Mouse (Mus musculus) liver, embryonic 15.5 days (tissue): ENCODE data around the gene Zfhx3. TPM values are rescaled to one million over a fixed set of nuclear protein-coding genes. Genes with fewer than 3 reads are reported as not detected.

ENCODE experiments used
- ATAC-seq: fragments of 200-750 bp; cut with Nextera tagmentation; 2 replicates; pipeline ENCODE4 v1.8.0; 2017; ENCODE audit warnings: moderate number of reproducible peaks, mild to moderate bottlenecking, moderate library complexity; ENCODE audit not compliant: insufficient read depth
- H3K27ac ChIP-seq: fragments of 300-500 bp; sonication (generic); replicated peaks from 2 replicates; pipeline ENCODE4 v1.5.1; 2015; ENCODE audit warnings: mild to moderate bottlenecking, inconsistent platforms
- H3K27me3 ChIP-seq: fragments of 300-500 bp; sonication (generic); 2 replicates; pipeline ENCODE4 v1.6.1; 2015; ENCODE audit warnings: mild to moderate bottlenecking, inconsistent platforms
- H3K36me3 ChIP-seq: fragments of 300-500 bp; sonication (generic); replicated peaks from 2 replicates; pipeline ENCODE4 v1.6.1; 2015; ENCODE audit warnings: moderate library complexity, mild to moderate bottlenecking, inconsistent platforms
- H3K4me1 ChIP-seq: fragments of 300-500 bp; sonication (generic); replicated peaks from 2 replicates; pipeline ENCODE4 v1.6.1; 2015; ENCODE audit warnings: inconsistent platforms
- H3K4me2 ChIP-seq: fragments of 300-500 bp; sonication (generic); 2 replicates; pipeline ENCODE4 v1.6.1; 2015; ENCODE audit warnings: moderate library complexity, mild to moderate bottlenecking, inconsistent platforms
- H3K4me3 ChIP-seq: fragments of 300-500 bp; sonication (generic); replicated peaks from 2 replicates; pipeline ENCODE4 v1.5.1; 2015; ENCODE audit warnings: mild to moderate bottlenecking, inconsistent platforms
- H3K9ac ChIP-seq: fragments of 300-500 bp; sonication (generic); 2 replicates; pipeline ENCODE4 v1.6.1; 2015; ENCODE audit warnings: moderate library complexity, mild to moderate bottlenecking, inconsistent platforms
- H3K9me3 ChIP-seq: fragments of 300-500 bp; sonication (generic); replicated peaks from 2 replicates; pipeline ENCODE4 v1.6.1; 2016; ENCODE audit warnings: inconsistent platforms
- WGBS: fragments of 180-500 bp; shearing (Covaris S2); methylation state at CpG from one replicate; pipeline ENCODE4 v1.1.7; 2015; ENCODE audit warnings: mixed read lengths; ENCODE audit not compliant: insufficient replicate concordance; 5-methylcytosine and 5-hydroxymethylcytosine counted together
- polyA plus RNA-seq: library from polyadenylated mRNA; unstranded; fragments of >200 nt; fragmentation: Nextera tagmentation; extraction: Ambion mirVana; gene quantifications from 2 replicates; pipeline ENCODE4 v1.2.1, GENCODE M21; 2015

The Zfhx3 gene
- polyA plus RNA-seq, 1 experiment from 2014 or later, result 1.0 TPM

GRCm38 (mm10) chr8:108625571-108626120 is 683.2 kb downstream of the Zfhx3 start:
- no peaks in the 10 kb centered on the region for H3K27me3 ChIP-seq
- no peak for ATAC-seq
- no peak overlapping the region for H3K27ac ChIP-seq
- H3K36me3 ChIP-seq, result no peaks in the 10 kb centered on the region
- no peak overlapping the region for H3K4me2 ChIP-seq
- H3K4me3 ChIP-seq, result no peak overlapping the region
- H3K9me3 ChIP-seq, result no peaks in the 10 kb centered on the region
- WGBS, result 63% methylated on average over 9 of the region's 9 CpGs
- no peak overlapping the region for H3K9ac ChIP-seq
- no peaks in the 10 kb centered on the region for H3K4me1 ChIP-seq

- no peak overlapping the region for H3K9ac ChIP-seq
- no peak overlapping the region for H3K4me3 ChIP-seq
- ATAC-seq, result no peak
- 52% methylated on average over 1 of the region's 1 CpGs for WGBS
- H3K4me1 ChIP-seq, result no peaks in the 10 kb centered on the region
- H3K27ac ChIP-seq, result no peak overlapping the region
- no peaks in the 10 kb centered on the region for H3K27me3 ChIP-seq
- H3K36me3 ChIP-seq, result no peaks in the 10 kb centered on the region
- H3K4me2 ChIP-seq, result no peak overlapping the region
- H3K9me3 ChIP-seq, result no peaks in the 10 kb centered on the region
Measured at GRCm38 (mm10) chr8:108631069-108631468, 688.6 kb downstream of the Zfhx3 start.

GRCm38 (mm10) chr8:108634282-108634681 is 691.8 kb downstream of the Zfhx3 start:
- ATAC-seq, result no peak
- H3K4me1 ChIP-seq, result no peaks in the 10 kb centered on the region
- H3K4me3 ChIP-seq, result no peak overlapping the region
- no peak overlapping the region for H3K27ac ChIP-seq
- H3K9me3 ChIP-seq, result no peaks in the 10 kb centered on the region
- 34% methylated on average over 3 of the region's 3 CpGs for WGBS
- no peak overlapping the region for H3K9ac ChIP-seq
- no peaks in the 10 kb centered on the region for H3K36me3 ChIP-seq
- H3K4me2 ChIP-seq, result no peak overlapping the region
- H3K27me3 ChIP-seq, result no peaks in the 10 kb centered on the region

GRCm38 (mm10) chr8:108637887-108638286 is 695.4 kb downstream of the Zfhx3 start:
- Histone ChIP-seq H3K9me3 (no peaks in the 10 kb centered on the region), H3K36me3 (no peaks in the 10 kb centered on the region), H3K27me3 (no peaks in the 10 kb centered on the region), H3K4me2 (no peak overlapping the region), H3K4me1 (no peaks in the 10 kb centered on the region), H3K4me3 (no peak overlapping the region), H3K27ac (no peak overlapping the region), H3K9ac (no peak overlapping the region)
- no peak for ATAC-seq
- 63% methylated on average over 2 of the region's 2 CpGs for WGBS

- ATAC-seq, result no peak
- 74% methylated on average over 3 of the region's 3 CpGs for WGBS
- Histone ChIP-seq H3K4me2 (no peak overlapping the region), H3K27me3 (no peaks in the 10 kb centered on the region), H3K36me3 (no peaks in the 10 kb centered on the region), H3K9ac (no peak overlapping the region), H3K4me3 (no peak overlapping the region), H3K4me1 (no peaks in the 10 kb centered on the region), H3K9me3 (no peaks in the 10 kb centered on the region), H3K27ac (no peak overlapping the region)
Measured at GRCm38 (mm10) chr8:108645660-108646059, 703.2 kb downstream of the Zfhx3 start.

- Histone ChIP-seq H3K36me3 (no peaks in the 10 kb centered on the region), H3K4me2 (no peak overlapping the region), H3K4me1 (no peaks in the 10 kb centered on the region), H3K27me3 (no peaks in the 10 kb centered on the region), H3K27ac (no peak overlapping the region), H3K9ac (no peak overlapping the region), H3K4me3 (no peak overlapping the region), H3K9me3 (no peaks in the 10 kb centered on the region)
- ATAC-seq, result no peak
- 26% methylated on average over 8 of the region's 8 CpGs for WGBS
Measured at GRCm38 (mm10) chr8:108647556-108647955, 705.1 kb downstream of the Zfhx3 start.

GRCm38 (mm10) chr8:108648993-108649392 is 706.5 kb downstream of the Zfhx3 start:
- H3K9ac ChIP-seq, result no peak overlapping the region
- no peak overlapping the region for H3K27ac ChIP-seq
- no peaks in the 10 kb centered on the region for H3K9me3 ChIP-seq
- H3K4me1 ChIP-seq, result no peaks in the 10 kb centered on the region
- H3K4me3 ChIP-seq, result no peak overlapping the region
- H3K27me3 ChIP-seq, result no peaks in the 10 kb centered on the region
- ATAC-seq, result no peak
- H3K36me3 ChIP-seq, result no peaks in the 10 kb centered on the region
- H3K4me2 ChIP-seq, result no peak overlapping the region
- 82% methylated on average over 6 of the region's 6 CpGs for WGBS

GRCm38 (mm10) chr8:108650837-108651236 is 708.4 kb downstream of the Zfhx3 start:
- Histone ChIP-seq H3K27ac (no peak overlapping the region), H3K4me3 (no peak overlapping the region), H3K27me3 (no peaks in the 10 kb centered on the region), H3K4me2 (no peak overlapping the region), H3K9me3 (no peaks in the 10 kb centered on the region), H3K36me3 (no peaks in the 10 kb centered on the region), H3K9ac (no peak overlapping the region), H3K4me1 (no peaks in the 10 kb centered on the region)
- 70% methylated on average over 8 of the region's 8 CpGs for WGBS
- no peak for ATAC-seq

- WGBS, result 58% methylated on average over 5 of the region's 5 CpGs
- no peak overlapping the region for H3K4me2 ChIP-seq
- H3K9me3 ChIP-seq, result no peaks in the 10 kb centered on the region
Measured at GRCm38 (mm10) chr8:108661486-108662093, 719.1 kb downstream of the Zfhx3 start.

GRCm38 (mm10) chr8:108662766-108663165 is 720.3 kb downstream of the Zfhx3 start:
- Histone ChIP-seq H3K27me3 (no peaks in the 10 kb centered on the region), H3K27ac (no peak overlapping the region), H3K4me3 (no peak overlapping the region), H3K4me2 (no peak overlapping the region), H3K4me1 (no peaks in the 10 kb centered on the region), H3K9me3 (no peaks in the 10 kb centered on the region), H3K36me3 (no peaks in the 10 kb centered on the region), H3K9ac (no peak overlapping the region)
- ATAC-seq, result no peak
- WGBS, result 54% methylated on average over 3 of the region's 3 CpGs

More at GRCm38 (mm10) chr8:108661486-108662093, 719.1 kb downstream of the Zfhx3 start:
- Histone ChIP-seq H3K4me1 (no peaks in the 10 kb centered on the region), H3K4me3 (no peak overlapping the region), H3K36me3 (no peaks in the 10 kb centered on the region), H3K27ac (no peak overlapping the region), H3K9ac (no peak overlapping the region), H3K27me3 (no peaks in the 10 kb centered on the region)
- ATAC-seq, result no peak

GRCm38 (mm10) chr8:108671939-108672515 is 729.6 kb downstream of the Zfhx3 start:
- WGBS, result 76% methylated on average over 11 of the region's 11 CpGs
- Histone ChIP-seq H3K27me3 (no peaks in the 10 kb centered on the region), H3K9me3 (no peaks in the 10 kb centered on the region), H3K27ac (no peak overlapping the region), H3K36me3 (no peaks in the 10 kb centered on the region), H3K9ac (no peak overlapping the region), H3K4me3 (no peak overlapping the region), H3K4me2 (no peak overlapping the region), H3K4me1 (no peaks in the 10 kb centered on the region)
- no peak for ATAC-seq
